Mouse (Mus musculus): ENCODE data around the gene Ankrd33.

Ankrd33 gene

GRCm38 (mm10) chr15:101115511-101116110 lies at the start of gene Ankrd33:
TSS of gene Ankrd33 (plus strand) at chr15:101115755.
- no peak for DNase-seq (ENCODE audit: low spot score)

- DNase-seq (ENCODE audit: low spot score) = no peak
These were observed 49.1 kb upstream of the Ankrd33 start for GRCm38 (mm10) chr15:101066364-101066847.

GRCm38 (mm10) chr15:101066920-101067696 lies 48.4 kb upstream of the Ankrd33 start:
- DNase-seq (ENCODE audit: low spot score) = no peak

- DNase-seq (ENCODE audit: low spot score) = no peak
These were observed 47.5 kb upstream of the Ankrd33 start for GRCm38 (mm10) chr15:101068029-101068428.

- DNase-seq (ENCODE audit: low spot score) = no peak
These were observed 46.9 kb upstream of the Ankrd33 start for GRCm38 (mm10) chr15:101068671-101069070.

GRCm38 (mm10) chr15:101069641-101070190 lies 45.8 kb upstream of the Ankrd33 start:
- DNase-seq (ENCODE audit: low spot score) = no peak

- DNase-seq (ENCODE audit: low spot score) = no peak
These were observed 44.8 kb upstream of the Ankrd33 start for GRCm38 (mm10) chr15:101070762-101071161.

GRCm38 (mm10) chr15:101072736-101073135 lies 42.8 kb upstream of the Ankrd33 start:
- no peak for DNase-seq (ENCODE audit: low spot score)

- no peak for DNase-seq (ENCODE audit: low spot score)
These were observed 41.5 kb upstream of the Ankrd33 start for GRCm38 (mm10) chr15:101074067-101074466.

- DNase-seq (ENCODE audit: low spot score) = peak; percentile 66
These were observed 40.4 kb upstream of the Ankrd33 start for GRCm38 (mm10) chr15:101075150-101075549.

- no peak for DNase-seq (ENCODE audit: low spot score)
These were observed 39.9 kb upstream of the Ankrd33 start for GRCm38 (mm10) chr15:101075656-101076055.

- DNase-seq (ENCODE audit: low spot score) = peak; percentile 74
These were observed 39.2 kb upstream of the Ankrd33 start for GRCm38 (mm10) chr15:101076071-101077000.

- DNase-seq (ENCODE audit: low spot score) = peak; percentile 62
These were observed 38.3 kb upstream of the Ankrd33 start for GRCm38 (mm10) chr15:101077001-101077812.

GRCm38 (mm10) chr15:101077813-101078730 lies 37.5 kb upstream of the Ankrd33 start, which contains the start of gene Fignl2:
TSS of gene Fignl2 (minus strand) at chr15:101078567.
- peak; percentile 82 for DNase-seq (ENCODE audit: low spot score)

GRCm38 (mm10) chr15:101078731-101079156 lies 36.8 kb upstream of the Ankrd33 start:
- DNase-seq (ENCODE audit: low spot score) = peak; percentile 94

- no peak for DNase-seq (ENCODE audit: low spot score)
These were observed 35.5 kb upstream of the Ankrd33 start for GRCm38 (mm10) chr15:101080031-101080520.

- DNase-seq (ENCODE audit: low spot score) = no peak
These were observed 34.5 kb upstream of the Ankrd33 start for GRCm38 (mm10) chr15:101081035-101081548.

GRCm38 (mm10) chr15:101082236-101082635 lies 33.3 kb upstream of the Ankrd33 start:
- DNase-seq (ENCODE audit: low spot score) = no peak

- no peak for DNase-seq (ENCODE audit: low spot score)
These were observed 31.1 kb upstream of the Ankrd33 start for GRCm38 (mm10) chr15:101084499-101084898.

Measured in MN1 (cell line).